Mouse (Mus musculus) T-helper 17 cell (primary cell): ENCODE results near the gene Lnx1.

ENCODE experiments used
- in situ Hi-C, 2 experiments: fragments of 300-600 bp; cut with MboI, MseI; formaldehyde crosslinking; loops; 1 replicate in 1 of 2; 2 replicates in 1 of 2; pipeline ENCODE4 v1.15.1; 2025; ENCODE audit warnings: high pct_unique_total_duplicates in 2 of 2

The Lnx1 gene

DNA sequence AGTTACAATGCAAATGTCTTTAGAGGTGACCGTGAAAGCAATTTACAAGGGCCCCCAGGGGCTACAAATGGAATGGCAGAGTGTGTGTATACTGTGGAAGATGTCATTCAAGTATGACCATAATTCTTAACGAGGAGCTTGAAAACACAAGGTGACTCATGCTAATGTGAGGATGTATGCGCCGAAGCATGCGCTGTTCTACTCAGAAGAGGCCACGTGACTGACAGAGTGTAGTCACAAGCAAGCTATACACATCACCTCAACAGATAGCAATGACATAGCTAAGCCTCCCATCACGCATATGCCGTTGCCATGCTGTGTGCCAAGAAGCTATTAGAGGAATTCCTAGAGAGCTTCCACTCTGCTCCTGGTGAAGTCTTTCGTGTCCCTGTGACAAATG, 5.2 kb downstream of the Lnx1 start:
- in situ Hi-C loops = no loop called here

DNA sequence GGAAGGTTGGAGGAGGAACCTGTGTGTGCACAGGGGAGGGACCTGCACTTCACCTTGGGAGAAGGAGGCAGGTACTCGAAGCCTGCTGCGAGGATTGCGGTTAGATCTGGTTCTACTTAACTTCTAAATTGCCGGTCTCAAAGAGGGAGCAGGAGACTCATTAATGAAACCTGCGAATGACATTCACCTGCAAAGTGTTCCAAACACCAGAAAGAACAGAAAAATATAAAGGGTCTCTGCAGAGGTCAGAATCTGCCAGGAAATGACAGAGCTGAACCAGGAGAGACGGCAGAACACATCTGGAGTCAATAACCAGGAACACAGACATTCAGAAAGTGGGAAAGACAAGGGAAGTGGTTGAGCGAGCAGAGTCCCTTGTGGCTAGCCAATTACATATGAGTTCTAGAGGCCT, 8.3 kb downstream of the Lnx1 start:
- in situ Hi-C loops = no loop called here

DNA sequence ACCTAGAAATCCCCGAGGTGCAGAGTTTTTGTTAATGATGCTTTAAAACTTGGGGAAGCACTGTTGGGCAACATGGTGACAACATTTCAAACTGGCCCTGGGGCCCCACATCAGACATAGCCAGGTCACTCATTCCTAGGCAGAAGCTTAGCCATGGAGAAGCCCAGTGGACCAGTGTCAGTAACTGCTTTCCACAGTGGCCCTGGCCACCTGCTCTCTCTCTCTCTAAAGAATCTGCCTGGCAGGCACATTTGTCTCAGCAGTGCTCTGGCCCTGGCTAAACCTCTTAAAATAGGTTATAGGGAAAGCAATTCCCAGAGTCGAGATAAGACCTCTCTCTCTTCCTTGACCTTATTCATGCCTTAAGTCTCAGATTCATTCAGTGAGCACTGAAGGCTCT, 8.9 kb downstream of the Lnx1 start:
- in situ Hi-C loops = no loop called here

DNA sequence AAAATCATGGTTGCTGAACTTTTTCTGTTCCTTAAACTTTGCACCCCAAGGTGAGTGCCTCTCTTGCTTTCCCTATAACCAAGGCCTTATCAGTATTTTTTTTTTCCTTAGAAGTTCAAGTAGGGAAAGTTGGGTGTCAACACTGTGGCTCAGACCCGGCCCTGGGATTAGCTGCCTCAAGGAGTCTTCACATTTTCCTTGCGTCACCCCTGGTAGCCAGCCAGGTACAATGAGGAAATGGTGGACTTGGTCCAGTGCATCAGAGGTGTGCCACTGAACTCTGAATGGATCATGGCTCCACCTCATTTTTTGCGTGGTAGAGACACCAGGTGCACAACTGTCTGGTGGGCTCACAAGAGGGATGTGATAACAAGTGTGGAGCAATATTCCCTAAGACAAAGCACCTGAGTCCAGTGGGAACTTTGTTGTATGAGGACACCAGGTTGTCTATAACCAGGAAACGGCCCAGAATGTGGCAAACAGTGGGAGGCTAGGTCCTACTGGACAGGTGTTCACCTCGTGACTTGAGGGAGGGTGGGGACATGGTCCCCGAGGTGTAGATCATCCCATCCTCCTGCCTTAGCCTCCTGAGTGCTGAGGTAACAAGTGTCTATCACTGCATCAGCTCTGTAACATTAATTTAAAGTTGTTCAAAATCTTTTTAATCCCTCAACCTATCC, 10.2 kb downstream of the Lnx1 start:
- in situ Hi-C loops = no loop called here

DNA sequence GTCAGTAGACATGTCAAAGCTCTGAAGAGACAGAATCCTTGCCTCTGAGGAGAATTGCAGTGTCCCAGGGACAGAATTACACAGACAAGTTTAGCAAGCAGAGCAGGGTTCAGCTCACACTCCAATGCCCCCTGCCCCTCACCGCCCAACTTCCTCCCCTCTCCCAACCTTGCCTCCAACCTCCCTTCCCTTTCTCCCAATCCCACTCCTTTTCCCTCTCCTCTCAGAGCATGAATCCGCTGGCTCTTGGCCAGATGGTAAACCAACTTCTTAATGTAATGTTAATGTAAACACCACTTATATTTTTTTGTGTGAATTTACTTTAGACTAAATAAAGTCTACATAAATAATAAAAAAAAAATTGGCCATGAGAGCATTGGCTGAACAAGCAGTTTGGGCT, 13.9 kb downstream of the Lnx1 start:
- in situ Hi-C loops = no loop called here

DNA sequence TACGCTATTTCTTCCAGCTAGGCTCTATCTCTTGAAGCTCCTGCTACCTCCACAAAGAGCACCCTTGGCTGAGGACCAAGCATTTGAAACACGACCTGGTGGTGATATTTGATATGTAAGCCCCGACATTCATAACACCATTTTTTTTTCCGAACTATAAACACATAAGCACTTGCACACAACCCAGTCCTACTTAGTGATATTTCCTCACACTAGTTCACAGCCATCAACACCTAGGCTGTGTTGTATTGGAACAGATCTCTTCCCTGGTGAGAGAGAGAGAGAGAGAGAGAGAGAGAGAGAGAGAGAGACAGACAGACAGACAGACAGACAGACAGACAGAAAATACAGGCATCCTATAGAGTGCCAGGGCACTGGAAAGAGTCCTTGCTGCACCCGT, 17.8 kb downstream of the Lnx1 start:
- in situ Hi-C loops = no loop called here

DNA sequence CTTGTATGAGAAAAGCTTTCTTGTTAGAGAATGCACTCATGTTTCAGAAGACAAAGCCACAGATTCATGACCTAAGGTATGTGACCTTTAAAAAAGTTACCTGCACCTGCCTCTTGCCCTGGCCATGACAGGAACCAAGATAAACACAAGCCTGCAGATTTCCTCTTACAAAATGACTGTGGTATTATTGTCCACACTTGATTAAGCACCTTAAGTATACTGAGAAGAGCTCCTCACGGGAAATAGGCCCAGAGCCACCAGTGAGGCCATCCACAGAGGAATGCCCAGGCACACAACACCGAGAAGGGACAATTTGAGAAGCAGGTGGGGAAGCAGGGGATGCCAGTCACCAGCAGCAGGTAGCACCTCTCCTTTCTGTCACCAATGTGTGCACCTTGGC, 18.9 kb downstream of the Lnx1 start:
- in situ Hi-C loops = no loop called here

DNA sequence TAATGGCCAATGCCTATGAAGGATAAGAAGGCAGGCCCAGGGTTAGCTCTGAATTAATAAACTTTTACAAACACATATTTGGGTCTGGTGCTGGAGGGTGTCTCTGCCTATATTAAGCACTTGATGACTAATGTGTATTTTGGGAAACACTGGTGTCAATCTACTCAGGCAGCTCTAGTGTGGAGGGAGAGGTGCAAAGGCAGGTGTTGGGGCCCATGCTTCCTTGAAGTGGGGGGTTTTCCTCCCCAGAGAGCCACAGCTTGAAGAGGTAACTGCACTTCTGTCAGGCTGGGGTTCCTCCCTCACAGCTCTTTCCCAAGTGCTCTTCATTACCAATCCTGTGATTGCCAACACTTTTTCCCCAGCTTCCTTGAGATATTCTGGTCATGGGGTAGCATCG, 20.0 kb downstream of the Lnx1 start:
- in situ Hi-C loops = no loop called here

DNA sequence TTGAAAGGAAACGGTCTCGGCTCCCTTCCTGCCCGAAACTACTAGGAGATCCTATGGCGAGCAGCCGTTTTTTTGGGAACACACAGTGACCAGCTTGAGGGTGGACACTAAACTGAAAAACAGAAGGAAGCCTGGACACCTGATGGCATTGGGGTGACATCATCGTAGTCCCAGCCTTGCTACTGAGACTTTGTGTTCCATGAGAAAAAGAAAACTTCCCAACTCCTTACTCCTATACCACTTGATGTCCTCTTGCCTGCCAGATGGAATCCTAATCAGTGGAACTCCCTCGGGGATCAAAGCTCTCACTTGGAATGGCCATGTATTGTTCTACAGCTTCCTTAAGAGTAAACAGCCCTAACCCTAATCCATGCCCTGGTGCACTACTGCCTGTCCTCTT, 23.1 kb downstream of the Lnx1 start:
- in situ Hi-C loops = no loop called here

DNA sequence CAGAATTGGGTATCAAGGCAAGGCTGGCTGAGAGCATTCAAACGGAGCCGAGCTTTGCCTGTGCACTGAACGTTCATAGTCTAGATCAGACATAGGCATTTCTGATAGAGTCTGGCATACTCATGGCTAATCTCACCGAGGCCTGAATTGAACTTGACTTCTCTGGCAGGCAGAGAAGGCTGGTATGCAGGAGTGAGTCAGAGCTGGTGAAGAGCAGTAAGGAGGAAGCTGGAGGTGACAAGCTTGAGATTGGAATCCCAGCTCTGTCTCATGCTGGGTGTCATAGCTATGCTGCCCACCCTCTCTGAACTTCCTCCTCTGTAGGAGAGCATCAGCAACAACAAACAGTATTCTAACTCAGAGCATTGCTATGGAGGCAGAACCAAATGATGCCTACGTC, 24.0 kb downstream of the Lnx1 start:
- in situ Hi-C loops = no loop called here

DNA sequence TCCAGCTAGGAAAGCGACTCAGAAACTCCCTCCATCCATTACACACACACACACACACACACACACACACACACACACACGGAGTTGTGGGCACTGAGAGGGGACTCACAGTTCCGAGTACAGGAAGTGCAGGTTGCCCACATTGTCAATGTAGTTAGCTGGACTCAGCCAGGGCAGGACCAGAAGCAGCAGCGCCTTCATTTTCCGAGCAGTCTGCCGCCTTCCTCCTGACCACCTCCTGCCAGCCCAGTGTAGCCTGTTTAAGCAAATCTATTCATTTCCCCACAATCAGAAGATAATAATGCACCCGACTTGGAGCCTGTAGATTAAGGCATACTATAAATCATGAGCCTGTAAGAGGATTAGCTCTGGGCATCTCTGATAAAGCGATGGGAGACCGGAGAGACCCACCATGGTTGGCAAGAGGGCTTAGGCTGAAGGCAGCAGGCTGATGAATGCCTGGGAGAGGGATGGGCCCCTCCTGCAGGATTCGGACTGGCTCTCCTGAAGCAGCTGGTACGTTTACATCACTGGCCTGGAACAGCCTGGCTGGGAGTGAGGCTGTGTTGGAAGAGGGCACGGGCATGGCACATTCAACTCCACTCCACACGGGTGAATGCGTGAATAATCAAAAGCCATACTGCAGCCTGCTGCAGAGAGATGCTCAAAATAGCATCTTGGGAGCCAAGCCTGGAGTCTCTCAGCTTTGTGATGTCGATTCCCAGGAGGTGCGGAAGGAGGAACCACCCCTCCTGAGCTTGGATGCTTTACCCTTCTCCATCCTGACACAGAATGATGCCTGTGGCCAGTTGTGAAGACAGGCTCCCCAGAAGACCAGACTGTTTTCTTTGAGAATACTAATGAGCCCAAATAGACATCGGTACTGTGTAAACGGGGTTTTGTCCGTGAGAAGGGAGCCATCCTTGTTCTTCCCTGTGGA, 25.0 kb downstream of the Lnx1 start:
- in situ Hi-C loops = no loop called here

DNA sequence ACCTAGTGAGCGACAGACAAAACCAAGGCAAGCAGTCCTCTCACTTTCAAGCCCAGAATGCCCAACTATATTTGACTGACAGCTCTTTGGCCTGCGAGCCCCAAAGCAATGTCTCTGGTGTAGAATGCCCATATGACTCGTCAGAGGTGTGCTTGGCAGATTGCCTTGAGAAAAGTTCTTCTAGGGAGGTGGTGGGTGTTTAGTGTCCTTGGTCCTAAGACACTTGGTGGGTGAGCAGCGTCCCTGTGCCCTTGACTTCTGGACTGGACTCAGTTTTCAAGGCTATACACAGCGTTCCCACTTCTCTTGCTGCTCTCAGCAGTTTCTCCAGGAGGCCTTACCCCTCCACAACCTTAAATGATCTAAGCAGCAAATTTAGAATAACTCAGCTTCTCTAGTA, 30.2 kb downstream of the Lnx1 start:
- in situ Hi-C loops = loop anchor here in 1 of 2 experiments (25.0 kb wide), 1 partner anchor 1790 kb away; no protein-coding TSS in a partner anchor

DNA sequence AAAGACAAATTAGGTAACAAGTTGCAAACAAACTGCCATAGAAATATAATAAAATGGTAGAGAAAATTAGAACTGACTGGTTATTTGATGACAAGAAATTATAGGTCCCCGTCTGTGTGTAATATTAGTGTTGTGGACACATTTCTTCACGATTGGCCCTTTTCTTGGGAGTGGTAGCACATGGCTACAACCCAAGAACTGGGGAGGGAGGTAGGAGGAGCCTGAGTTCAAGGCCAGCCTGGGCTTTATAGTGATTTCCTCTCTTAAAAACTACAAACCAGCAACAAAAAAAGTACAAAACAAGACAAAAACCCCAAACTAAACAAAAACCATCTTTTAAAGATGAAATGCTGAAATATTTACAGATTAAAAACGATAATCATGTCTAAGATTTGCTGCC, 31.8 kb downstream of the Lnx1 start:
- in situ Hi-C loops = loop anchor here in 1 of 2 experiments (25.0 kb wide), 1 partner anchor 1791 kb away; no protein-coding TSS in a partner anchor

DNA sequence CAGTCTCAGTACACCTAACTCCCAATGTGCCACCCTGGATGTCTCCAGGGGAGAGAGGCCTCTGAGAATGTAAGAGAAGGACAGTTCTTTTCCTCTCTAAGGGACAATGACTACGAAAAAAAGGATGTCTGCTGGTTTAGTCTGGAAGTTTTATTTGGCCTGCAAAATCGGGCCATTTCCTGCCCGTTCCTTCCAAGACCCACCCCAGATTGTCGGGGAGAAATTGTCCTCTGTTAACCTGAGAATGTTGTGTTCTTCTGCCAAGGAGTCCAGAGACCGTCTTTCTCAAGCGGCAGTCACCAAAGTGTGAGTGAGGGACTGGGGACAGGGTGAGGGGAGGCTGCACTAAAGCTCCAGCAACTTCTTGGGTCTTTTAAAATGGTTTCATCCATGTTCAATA, 32.8 kb downstream of the Lnx1 start:
- in situ Hi-C loops = loop anchor here in 1 of 2 experiments (25.0 kb wide), 1 partner anchor 1792 kb away; no protein-coding TSS in a partner anchor

DNA sequence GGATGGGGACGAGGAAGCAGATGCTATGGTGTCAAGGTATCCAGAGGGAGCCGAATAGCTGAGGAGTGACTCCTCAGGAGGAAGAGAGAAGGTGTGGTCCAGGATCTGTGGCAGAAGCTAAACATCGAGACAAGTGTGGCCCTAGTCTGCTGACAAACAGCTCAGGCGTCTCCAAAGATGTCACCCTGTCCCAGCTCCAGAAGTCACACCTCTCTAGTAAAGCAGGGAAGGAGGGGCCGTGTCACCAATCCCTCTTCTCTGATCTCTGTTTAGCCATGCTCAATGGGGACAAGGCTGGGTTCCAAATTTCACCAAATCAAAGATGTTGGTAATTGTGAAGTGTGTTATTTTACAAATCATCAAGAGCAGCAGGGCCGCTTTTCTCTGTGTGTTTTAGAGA, 33.8 kb downstream of the Lnx1 start:
- in situ Hi-C loops = loop anchor here in 1 of 2 experiments (25.0 kb wide), 1 partner anchor 1793 kb away; no protein-coding TSS in a partner anchor

DNA sequence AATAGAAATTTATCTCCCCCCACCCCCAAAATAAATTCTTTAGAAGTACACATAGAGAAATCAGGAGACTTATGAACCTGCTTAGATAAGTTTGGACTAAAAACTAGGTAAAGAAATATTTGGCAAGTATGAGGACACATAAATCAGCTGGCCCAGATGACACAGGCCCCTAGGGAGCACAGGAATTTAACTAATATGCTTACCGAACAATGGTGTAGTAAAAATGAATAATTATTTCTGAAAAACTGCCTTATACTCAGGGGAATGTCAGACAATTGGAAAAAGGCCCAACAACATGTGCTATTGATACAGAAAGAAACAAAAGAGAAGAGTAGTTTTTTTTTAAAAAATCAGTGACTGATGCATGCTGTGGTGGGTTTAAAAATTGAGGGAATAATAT, 40.1 kb downstream of the Lnx1 start:
- in situ Hi-C loops = loop anchor here in 1 of 2 experiments (25.0 kb wide), 1 partner anchor 1800 kb away; no protein-coding TSS in a partner anchor

DNA sequence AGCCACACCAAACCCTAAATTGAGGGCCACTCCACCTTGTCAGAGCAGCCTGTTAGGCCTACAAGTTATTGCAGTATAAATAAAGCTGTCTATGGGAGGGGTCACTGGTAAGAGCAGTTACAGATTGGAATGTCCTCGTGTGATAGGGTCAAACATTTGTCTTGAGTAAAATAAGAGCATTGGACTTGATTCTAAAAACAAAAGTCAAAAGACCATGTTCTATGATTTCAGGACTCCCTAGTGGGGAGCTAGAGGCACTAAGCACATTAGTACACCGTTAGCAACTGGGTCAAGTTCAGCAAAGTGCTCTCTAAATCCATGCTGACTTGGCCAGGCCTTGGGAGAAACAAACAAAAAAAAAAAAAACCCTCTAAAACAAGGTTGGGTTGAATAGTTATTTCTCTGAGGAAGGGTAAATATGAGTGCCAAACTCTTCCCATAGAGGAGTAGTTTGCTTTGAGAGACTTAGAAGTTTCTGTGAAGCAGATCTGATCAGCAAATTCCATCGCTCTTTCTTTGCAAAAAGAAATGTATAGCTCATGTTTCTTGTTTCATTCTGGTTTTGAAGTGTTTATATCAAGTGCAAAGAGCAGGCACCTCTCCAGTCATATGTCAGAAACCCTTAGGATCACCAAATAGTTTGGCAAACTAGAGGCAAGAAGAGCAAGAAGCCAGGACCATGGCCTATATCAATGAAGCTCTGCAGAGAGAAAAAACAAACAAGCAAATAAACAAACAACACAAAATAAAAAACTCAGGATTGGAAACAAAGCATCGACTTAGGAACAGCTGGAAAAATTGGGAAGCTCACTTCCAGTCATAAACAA, 40.8 kb downstream of the Lnx1 start:
- in situ Hi-C loops = loop anchor here in 1 of 2 experiments (25.0 kb wide), 1 partner anchor 1800 kb away; no protein-coding TSS in a partner anchor

DNA sequence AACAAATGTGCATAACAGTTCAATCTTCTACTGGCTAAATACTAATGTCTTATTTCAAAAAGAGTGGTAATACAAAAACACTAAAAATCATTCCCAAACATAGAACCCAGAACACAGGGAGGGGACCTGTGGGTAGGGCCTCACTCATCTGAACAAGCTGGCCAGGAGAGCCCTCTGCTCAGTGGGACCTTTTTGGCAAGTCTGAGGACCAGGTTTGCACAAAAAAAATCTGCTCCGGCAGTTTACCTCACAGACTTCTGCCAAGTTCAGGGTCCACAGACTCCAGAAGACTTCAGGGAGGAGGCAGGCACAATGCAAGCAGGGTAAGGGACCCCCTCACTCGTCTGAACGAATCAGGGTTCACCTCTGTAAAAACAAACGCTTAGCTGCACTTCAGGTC, 42.9 kb downstream of the Lnx1 start:
- in situ Hi-C loops = loop anchor here in 1 of 2 experiments (25.0 kb wide), 1 partner anchor 1802 kb away; no protein-coding TSS in a partner anchor

DNA sequence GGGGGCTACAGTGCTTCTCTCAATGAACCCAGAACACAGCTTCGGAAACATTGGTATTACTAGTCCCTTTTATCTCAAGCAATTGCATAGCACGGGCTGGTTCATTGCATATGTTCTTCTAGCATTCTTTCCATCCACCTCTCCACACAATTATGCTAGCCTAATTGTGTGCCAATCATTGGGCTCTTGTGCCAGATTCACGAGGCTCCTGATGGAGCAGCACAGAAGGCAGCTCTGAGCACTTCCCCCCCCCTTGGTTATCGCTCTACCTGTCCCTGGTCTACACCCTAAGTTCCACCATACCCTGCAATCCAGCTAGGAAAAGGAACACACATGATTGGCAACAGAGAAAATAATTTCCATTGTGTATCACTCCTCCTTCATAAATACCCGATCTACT, 43.4 kb downstream of the Lnx1 start:
- in situ Hi-C loops = loop anchor here in 1 of 2 experiments (25.0 kb wide), 1 partner anchor 1803 kb away; no protein-coding TSS in a partner anchor

DNA sequence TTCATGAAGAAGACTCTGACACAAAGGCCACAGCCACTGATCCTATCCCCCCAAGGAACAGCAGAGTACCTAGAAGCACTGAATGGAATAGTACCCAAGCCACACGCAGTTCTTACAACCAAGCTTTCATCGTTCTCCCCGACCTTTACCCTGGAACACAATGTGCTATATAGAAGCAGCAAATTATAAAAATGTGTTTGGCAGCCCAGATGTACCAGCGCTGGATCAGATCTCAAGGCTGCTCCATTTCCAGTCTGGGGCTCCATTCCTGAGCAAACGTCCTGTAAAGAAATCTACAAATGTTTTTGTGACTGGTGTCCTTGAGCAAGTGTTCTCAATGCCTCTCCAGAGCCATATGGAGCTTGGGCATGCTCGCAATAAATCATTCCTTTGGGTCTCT, 44.8 kb downstream of the Lnx1 start:
- in situ Hi-C loops = loop anchor here in 1 of 2 experiments (25.0 kb wide), 1 partner anchor 1804 kb away; no protein-coding TSS in a partner anchor

DNA sequence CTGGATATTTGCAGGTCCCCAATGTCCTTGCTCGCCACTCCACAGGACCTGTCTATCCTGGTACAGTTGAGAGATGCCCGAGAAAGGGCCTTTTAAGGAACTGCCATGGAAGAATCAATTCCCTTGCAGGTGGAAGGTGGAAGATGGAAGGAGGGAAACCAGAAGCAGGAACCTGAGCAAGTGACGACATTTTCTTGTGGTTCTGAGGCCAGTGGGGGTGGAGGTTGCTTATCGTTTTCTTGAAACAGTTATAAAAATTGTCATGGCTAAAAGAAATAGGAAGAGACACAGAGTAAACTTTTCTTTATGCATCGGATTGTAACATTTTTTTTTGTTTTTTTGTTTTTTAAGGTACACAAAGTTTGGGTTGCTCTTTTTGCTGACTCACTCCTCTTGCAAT, 46.3 kb downstream of the Lnx1 start:
- in situ Hi-C loops = loop anchor here in 1 of 2 experiments (25.0 kb wide), 1 partner anchor 1806 kb away; no protein-coding TSS in a partner anchor
